Mouse (Mus musculus): ENCODE data around the gene Itfg2. TPM values are rescaled to one million over a fixed set of nuclear protein-coding genes. Genes with fewer than 3 reads are reported as not detected.

Itfg2 gene
- total and polyA plus RNA-seq, 3 experiments: 16.6 to 44.8 TPM; not detected in 1

Other genes with a start within 250 kb of the Itfg2 start
- gene Tead4, start 124.1 kb downstream of the Itfg2 start, total RNA-seq (2012; rRNA removed): not detected in 2 replicates
- gene Tead4, start 124.1 kb downstream of the Itfg2 start, polyA plus RNA-seq (2012; ENCODE audit: insufficient read depth in 1 of 2, insufficient read length in 2 of 2, low read depth in 1 of 2, low replicate concordance in 2 of 2, missing spikeins in 1 of 2): not detected
- 5.3 and 5.7 TPM in 2 replicates for gene Tulp3, start 69.1 kb downstream of the Itfg2 start, total RNA-seq (2012; rRNA removed)
- gene Tulp3, start 69.1 kb downstream of the Itfg2 start, polyA plus RNA-seq (2012; ENCODE audit: insufficient read depth in 1 of 2, insufficient read length in 2 of 2, low read depth in 1 of 2, low replicate concordance in 2 of 2, missing spikeins in 1 of 2): 10 to 100 TPM in 1 of 2 experiments, not detected in 1; 19.2 TPM
- gene Rhno1, start 62.0 kb downstream of the Itfg2 start, total RNA-seq (2012; rRNA removed): 40.1 and 46.8 TPM in 2 replicates
- gene Rhno1, start 62.0 kb downstream of the Itfg2 start, polyA plus RNA-seq (2012; ENCODE audit: insufficient read depth in 1 of 2, insufficient read length in 2 of 2, low read depth in 1 of 2, low replicate concordance in 2 of 2, missing spikeins in 1 of 2): 100 to 1,000 TPM in 1 of 2 experiments, 10 to 100 TPM in 1; 88.1 to 137 TPM
- 13.7 and 14.7 TPM in 2 replicates for gene Foxm1, start 62.0 kb downstream of the Itfg2 start, total RNA-seq (2012; rRNA removed)
- 10 to 100 TPM; 31.1 to 61.9 TPM for gene Foxm1, start 62.0 kb downstream of the Itfg2 start, polyA plus RNA-seq (2012; ENCODE audit: insufficient read depth in 1 of 2, insufficient read length in 2 of 2, low read depth in 1 of 2, low replicate concordance in 2 of 2, missing spikeins in 1 of 2)
- gene Tex52, start 49.5 kb downstream of the Itfg2 start, total RNA-seq (2012; rRNA removed): not detected in 2 replicates
- under 1 TPM in 1 of 2 experiments, not detected in 1; 0.07 TPM for gene Tex52, start 49.5 kb downstream of the Itfg2 start, polyA plus RNA-seq (2012; ENCODE audit: insufficient read depth in 1 of 2, insufficient read length in 2 of 2, low read depth in 1 of 2, low replicate concordance in 2 of 2, missing spikeins in 1 of 2)
- gene Gm44596, start 49.4 kb downstream of the Itfg2 start, total RNA-seq (2012; rRNA removed): not detected in 2 replicates
- not detected for gene Gm44596, start 49.4 kb downstream of the Itfg2 start, polyA plus RNA-seq (2012; ENCODE audit: insufficient read depth in 1 of 2, insufficient read length in 2 of 2, low read depth in 1 of 2, low replicate concordance in 2 of 2, missing spikeins in 1 of 2)
- gene Nrip2, start 25.6 kb downstream of the Itfg2 start, total RNA-seq (2012; rRNA removed): 0.04 TPM in 1 of 2 replicates, not detected in the other
- under 1 TPM in 1 of 2 experiments, not detected in 1; 0.86 TPM for gene Nrip2, start 25.6 kb downstream of the Itfg2 start, polyA plus RNA-seq (2012; ENCODE audit: insufficient read depth in 1 of 2, insufficient read length in 2 of 2, low read depth in 1 of 2, low replicate concordance in 2 of 2, missing spikeins in 1 of 2)
- gene Fkbp4, start 13.7 kb upstream of the Itfg2 start, total RNA-seq (2012; rRNA removed): 332 and 333 TPM in 2 replicates
- 100 to 1,000 TPM; 426 to 934 TPM for gene Fkbp4, start 13.7 kb upstream of the Itfg2 start, polyA plus RNA-seq (2012; ENCODE audit: insufficient read depth in 1 of 2, insufficient read length in 2 of 2, low read depth in 1 of 2, low replicate concordance in 2 of 2, missing spikeins in 1 of 2)
- not detected in 2 replicates for gene Pzp, start 101.8 kb upstream of the Itfg2 start, total RNA-seq (2012; rRNA removed)
- not detected for gene Pzp, start 101.8 kb upstream of the Itfg2 start, polyA plus RNA-seq (2012; ENCODE audit: insufficient read depth in 1 of 2, insufficient read length in 2 of 2, low read depth in 1 of 2, low replicate concordance in 2 of 2, missing spikeins in 1 of 2)
- gene A2ml1, start 156.7 kb upstream of the Itfg2 start, total RNA-seq (2012; rRNA removed): 0.08 and 0.10 TPM in 2 replicates
- gene A2ml1, start 156.7 kb upstream of the Itfg2 start, polyA plus RNA-seq (2012; ENCODE audit: insufficient read depth in 1 of 2, insufficient read length in 2 of 2, low read depth in 1 of 2, low replicate concordance in 2 of 2, missing spikeins in 1 of 2): under 1 TPM in 1 of 2 experiments, not detected in 1; 0.25 TPM
- gene Klrb1a, start 198.6 kb upstream of the Itfg2 start, total RNA-seq (2012; rRNA removed): not detected in 2 replicates
- not detected for gene Klrb1a, start 198.6 kb upstream of the Itfg2 start, polyA plus RNA-seq (2012; ENCODE audit: insufficient read depth in 1 of 2, insufficient read length in 2 of 2, low read depth in 1 of 2, low replicate concordance in 2 of 2, missing spikeins in 1 of 2)
- not detected in 2 replicates for gene Clec2h, start 237.5 kb upstream of the Itfg2 start, total RNA-seq (2012; rRNA removed)
- not detected for gene Clec2h, start 237.5 kb upstream of the Itfg2 start, polyA plus RNA-seq (2012; ENCODE audit: insufficient read depth in 1 of 2, insufficient read length in 2 of 2, low read depth in 1 of 2, low replicate concordance in 2 of 2, missing spikeins in 1 of 2)

All from MEL (cell line).